ENCODE assay signal across 8 mouse cellular contexts in the genomic region with DNA sequence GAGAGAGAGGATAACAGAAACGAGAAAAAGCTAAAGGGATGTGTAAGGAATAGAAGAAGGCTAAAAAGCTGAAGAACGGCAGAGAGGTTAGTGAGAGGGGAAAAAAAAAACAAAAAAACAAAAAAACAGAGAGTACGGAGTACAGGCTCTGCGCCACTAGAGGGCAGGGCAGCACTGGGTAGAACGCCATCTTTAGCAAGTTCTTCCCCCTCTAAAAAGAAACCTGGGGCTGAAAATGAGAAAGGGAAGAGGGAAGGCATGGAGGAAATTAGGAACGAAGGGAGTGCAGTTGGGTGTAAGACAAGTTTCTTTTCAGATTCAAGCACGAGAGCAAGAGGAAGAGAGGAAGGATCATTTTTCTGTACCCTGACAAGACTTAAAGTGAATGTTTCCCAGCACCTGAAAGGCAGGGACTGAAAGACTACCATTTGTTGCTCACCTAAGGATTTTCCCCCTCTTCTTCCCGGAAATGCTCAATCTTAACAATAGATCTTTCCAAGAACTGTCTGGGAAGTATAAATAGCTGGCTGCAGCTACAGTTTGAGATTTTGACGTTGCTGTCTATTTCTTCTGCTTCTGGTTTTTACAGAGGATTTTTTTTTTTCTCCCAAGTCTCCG.
DNase-seq lines count a peak whose midpoint lies in the region; ATAC-seq and TF ChIP-seq lines count a peak whose summit lies in the region.

No protein-coding gene starts in this region.

- peak; percentile 97 for ATAC-seq in megakaryocyte-erythroid progenitor cell, adult 5-6 weeks (replicated peaks; ENCODE audit: low FRiP score, low TSS enrichment, poor library complexity, severe bottlenecking)

- peak overlapping the region; percentile 81 for H3K27ac ChIP-seq in left cerebral cortex, adult 2 months

- peak; percentile 90 for TF ChIP-seq CTCF in left cerebral cortex, adult 2 months (IDR thresholded peaks at IDR 0.05)

- intact Hi-C loops in left cerebral cortex, adult 2 months (cut with DNase I): loop anchor here (1.0 to 10.0 kb wide), 12 partner anchors 77 to 1847 kb away; a partner anchor contains a TSS

- peak overlapping the region; percentile 38 for H3K4me3 ChIP-seq in left cerebral cortex, adult 2 months

- peak; percentile 62 to 87 for DNase-seq in adrenal gland, adult (ENCODE audit: inconsistent age in 2 of 2, low spot score in 1 of 2)
- DNase-seq in adrenal gland, adult 8-10 months: no peak
- DNase-seq in cerebellum, adult 8-10 months: peak; percentile 57
- DNase-seq in frontal cortex, adult 2 months (ENCODE audit: extremely low spot score in 1 of 2, low spot score in 1 of 2): peak; percentile 44 to 90
- peak; percentile 54 for DNase-seq in hindlimb bud, embryonic 11.5 days (ENCODE audit: extremely low spot score, low read depth, low spot score)
- DNase-seq in left cerebral cortex, adult 2 months (ENCODE audit: extremely low spot score in 1 of 2, low spot score in 2 of 2): peak; percentile 64 to 69
- DNase-seq in right cerebral cortex, postnatal 25 days: peak; percentile 72
